ENCODE assay signal across 9 mouse cellular contexts in the genomic region with DNA sequence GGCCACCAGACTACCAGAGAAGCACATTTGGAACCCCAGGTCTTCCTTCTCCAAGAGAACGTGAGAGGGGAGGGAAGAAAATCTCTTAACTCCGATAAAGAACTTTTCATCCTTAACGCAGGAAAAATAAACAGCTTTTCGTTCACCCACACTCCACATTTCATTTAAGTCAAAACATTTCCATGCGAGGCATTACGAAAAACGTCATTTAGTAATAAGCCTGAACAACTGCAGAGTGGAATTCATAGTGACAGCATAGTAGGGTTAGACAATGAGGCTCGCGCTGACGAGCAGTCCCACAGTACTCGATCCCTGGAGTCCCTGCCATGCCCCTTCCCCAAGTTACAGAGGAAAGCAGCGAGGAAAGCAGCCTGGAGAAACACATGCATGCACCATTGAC.
DNase-seq lines count a peak whose midpoint lies in the region; ATAC-seq and TF ChIP-seq lines count a peak whose summit lies in the region.
"Had no signal": no experiment of that assay in that cellular context is flagged by ENCODE, and none has a peak within 500 bp of the region (broad histone marks: within the 10 kb centered on the region; RNA-seq: fewer than 3 reads in every experiment).

No protein-coding gene starts in this region.

- intact Hi-C loops in gastrocnemius, adult 2 months (cut with DNase I) = no loop called here

- TF ChIP-seq CTCF in brain, embryonic 14.5 days (IDR thresholded peaks at IDR 0.05; ENCODE audit: borderline replicate concordance, extremely low read depth, insufficient read depth, insufficient read length) = no peak
- no peak for TF ChIP-seq CTCF in gastrocnemius, adult 2 months (IDR thresholded peaks at IDR 0.05)

- peak; percentile 49 for DNase-seq in heart, adult 11 months
- DNase-seq in brain, embryonic 14.5 days (ENCODE audit: low read depth) = peak; percentile 56
- DNase-seq in gastrocnemius, adult 2 months = no peak
- DNase-seq in adrenal gland, postnatal 36 days = no peak

- TF ChIP-seq POLR2A in brain, embryonic 14.5 days (IDR thresholded peaks at IDR 0.05; ENCODE audit: borderline replicate concordance, extremely low read depth, insufficient read depth, insufficient read length, poor library complexity, severe bottlenecking) = no peak

- no peaks in the 10 kb centered on the region for H3K9me3 ChIP-seq in heart, embryonic 12.5 days (replicated peaks)
- H3K9me3 ChIP-seq in hindbrain, embryonic 12.5 days (replicated peaks) = no peaks in the 10 kb centered on the region
- no peaks in the 10 kb centered on the region for H3K9me3 ChIP-seq in midbrain, embryonic 13.5 days

- H3K36me3 ChIP-seq in heart, embryonic 12.5 days = no peaks in the 10 kb centered on the region
- no peaks in the 10 kb centered on the region for H3K36me3 ChIP-seq in hindbrain, embryonic 12.5 days
- H3K36me3 ChIP-seq in midbrain, embryonic 13.5 days = no peaks in the 10 kb centered on the region

- H3K4me1 ChIP-seq in heart, embryonic 12.5 days (replicated peaks) = no peaks in the 10 kb centered on the region
- H3K4me1 ChIP-seq in hindbrain, embryonic 12.5 days = peaks cover 25% of the 10 kb centered on the region
- peaks cover 47% of the 10 kb centered on the region for H3K4me1 ChIP-seq in midbrain, embryonic 13.5 days (replicated peaks)

- H3K9ac ChIP-seq in heart, embryonic 12.5 days = no peak overlapping the region
- no peak overlapping the region for H3K9ac ChIP-seq in hindbrain, embryonic 12.5 days
- H3K9ac ChIP-seq in midbrain, embryonic 13.5 days (replicated peaks) = no peak overlapping the region; the same call in 1 of the 2 replicates
- H3K9ac ChIP-seq: liver, embryonic 14.5 days had no signal

- ATAC-seq in heart, embryonic 12.5 days (ENCODE audit: insufficient number of reproducible peaks, low FRiP score) = no peak
- ATAC-seq in hindbrain, embryonic 12.5 days (ENCODE audit: low FRiP score) = no peak
- no peak for ATAC-seq in midbrain, embryonic 13.5 days
- ATAC-seq in megakaryocyte progenitor cell, adult 5-6 weeks (replicated peaks; ENCODE audit: poor library complexity) = no peak

- H3K4me3 ChIP-seq in heart, embryonic 12.5 days = no peak overlapping the region
- no peak overlapping the region for H3K4me3 ChIP-seq in hindbrain, embryonic 12.5 days
- 0 out of 2 replicates have a peak overlapping the region, but pooled peaks have one; percentile 7 for H3K4me3 ChIP-seq in midbrain, embryonic 13.5 days (replicated peaks)
- no peak overlapping the region for H3K4me3 ChIP-seq in gastrocnemius, adult 2 months

- H3K27me3 ChIP-seq in heart, embryonic 12.5 days (replicated peaks) = no peaks in the 10 kb centered on the region
- H3K27me3 ChIP-seq in hindbrain, embryonic 12.5 days = no peaks in the 10 kb centered on the region
- no peaks in the 10 kb centered on the region for H3K27me3 ChIP-seq in midbrain, embryonic 13.5 days

- no peak overlapping the region for H3K27ac ChIP-seq in heart, embryonic 12.5 days (ENCODE audit: poor library complexity, severe bottlenecking)
- H3K27ac ChIP-seq in hindbrain, embryonic 12.5 days = no peak overlapping the region
- H3K27ac ChIP-seq in midbrain, embryonic 13.5 days = no peak overlapping the region
- H3K27ac ChIP-seq in gastrocnemius, adult 2 months = no peak overlapping the region
- H3K27ac ChIP-seq: liver, embryonic 14.5 days had no signal

- H3K4me2 ChIP-seq in heart, embryonic 12.5 days = no peak overlapping the region
- peak overlapping the region; percentile 36 for H3K4me2 ChIP-seq in hindbrain, embryonic 12.5 days (replicated peaks)
- peak overlapping the region; percentile 38 for H3K4me2 ChIP-seq in midbrain, embryonic 13.5 days (replicated peaks)

- WGBS in heart, embryonic 12.5 days = 60% methylated on average over 12 of the region's 12 CpGs
- WGBS in hindbrain, embryonic 12.5 days = 42% methylated on average over 12 of the region's 12 CpGs
- 34% methylated on average over 12 of the region's 12 CpGs for WGBS in midbrain, embryonic 13.5 days

Comparison
In these comparisons a context has a peak if more than half of its experiments do, and no peak if none do; other contexts are left out.
1. DNase-seq: peak in heart, adult 11 months (single experiment) and brain, embryonic 14.5 days (single experiment); none in gastrocnemius, adult 2 months (single experiment) and adrenal gland, postnatal 36 days (0 of 2).